Mouse (Mus musculus): ENCODE results near the gene Pold4. TPM values are rescaled to one million over a fixed set of nuclear protein-coding genes. Genes with fewer than 3 reads are reported as not detected.

The Pold4 gene
- polyA plus RNA-seq, 1 experiment from 2014 or later = 18.7 TPM

DNA sequence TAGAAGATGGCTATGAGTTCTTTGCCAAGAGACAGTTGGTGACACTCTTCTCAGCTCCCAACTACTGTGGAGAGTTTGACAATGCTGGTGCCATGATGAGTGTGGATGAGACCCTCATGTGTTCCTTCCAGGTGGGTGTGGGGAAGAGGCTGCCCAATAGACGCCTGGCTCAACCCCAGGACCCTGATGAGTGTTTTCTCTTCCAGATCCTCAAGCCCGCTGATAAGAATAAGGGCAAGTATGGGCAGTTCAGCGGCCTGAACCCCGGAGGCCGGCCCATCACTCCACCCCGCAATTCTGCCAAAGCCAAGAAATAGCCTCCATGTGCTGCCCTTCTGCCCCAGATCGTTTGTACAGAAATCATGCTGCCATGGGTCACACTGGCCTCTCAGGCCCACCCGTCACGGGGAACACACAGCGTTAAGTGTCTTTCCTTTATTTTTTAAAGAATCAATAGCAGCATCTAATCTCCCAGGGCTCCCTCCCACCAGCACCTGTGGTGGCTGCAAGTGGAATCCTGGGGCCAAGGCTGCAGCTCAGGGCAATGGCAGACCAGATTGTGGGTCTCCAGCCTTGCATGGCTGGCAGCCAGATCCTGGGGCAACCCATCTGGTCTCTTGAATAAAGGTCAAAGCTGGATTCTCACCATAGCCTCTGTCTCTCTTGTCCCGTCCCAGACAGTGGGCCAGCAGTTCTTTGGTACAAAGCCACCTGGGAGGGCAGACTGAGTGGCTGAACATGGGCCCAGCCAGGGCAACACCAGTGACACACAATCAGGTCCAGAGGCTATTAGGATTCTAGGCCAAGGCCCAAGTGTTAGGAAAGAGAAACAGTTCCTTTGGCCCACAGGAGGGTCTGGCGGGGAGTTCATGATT lies 36.7 kb upstream of the Pold4 start:
- Histone ChIP-seq H3K27ac (no peak overlapping the region), H3K36me3 (peaks cover 68% of the 10 kb centered on the region), H3K4me3 (peak overlapping the region; percentile 12; the same call in 1 of the 2 replicates), H3K4me1 (peaks cover 60% of the 10 kb centered on the region), H3K27me3 (ENCODE audit: insufficient read depth, poor library complexity, severe bottlenecking) (no peaks in the 10 kb centered on the region), H3K9me3 (no peaks in the 10 kb centered on the region)
- whole genome bisulfite sequencing = 77% methylated on average over 12 of the region's 12 CpGs
- DNase-seq (ENCODE audit: low spot score) = no peak

DNA sequence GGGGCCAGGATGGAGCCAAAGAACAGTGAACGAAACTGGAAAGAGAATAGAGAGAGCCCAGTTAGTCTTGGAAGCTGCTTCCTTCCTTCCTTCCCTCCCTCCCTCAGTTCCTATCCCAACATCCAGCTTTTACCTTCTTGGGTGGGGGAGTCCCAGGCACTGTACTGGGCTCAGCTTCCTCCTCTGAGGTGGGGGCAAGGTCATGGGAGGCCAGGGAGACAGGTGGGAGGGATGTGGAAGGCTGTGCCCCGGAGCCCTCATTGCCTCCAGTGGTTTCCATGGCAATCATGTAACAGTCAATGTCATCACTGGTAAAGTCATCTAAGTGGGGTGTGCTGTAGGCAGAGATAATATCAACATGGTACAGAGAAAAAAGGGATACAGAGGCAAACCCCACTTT lies 35.7 kb upstream of the Pold4 start:
- Histone ChIP-seq H3K36me3 (peaks cover 73% of the 10 kb centered on the region), H3K27me3 (ENCODE audit: insufficient read depth, poor library complexity, severe bottlenecking) (no peaks in the 10 kb centered on the region), H3K4me1 (peaks cover 64% of the 10 kb centered on the region), H3K4me3 (no peak overlapping the region), H3K27ac (no peak overlapping the region), H3K9me3 (no peaks in the 10 kb centered on the region)
- WGBS = 72% methylated on average over 2 of the region's 2 CpGs
- DNase-seq (ENCODE audit: low spot score) = no peak

GRCm38 (mm10) chr19:4196548-4196947 lies 35.2 kb upstream of the Pold4 start:
- Histone ChIP-seq H3K27ac (0 out of 2 replicates have a peak overlapping the region, but pooled peaks have one; percentile 11), H3K36me3 (peaks cover 73% of the 10 kb centered on the region), H3K27me3 (ENCODE audit: insufficient read depth, poor library complexity, severe bottlenecking) (no peaks in the 10 kb centered on the region), H3K4me3 (no peak overlapping the region), H3K9me3 (no peaks in the 10 kb centered on the region), H3K4me1 (peaks cover 59% of the 10 kb centered on the region)
- 64% methylated on average over 5 of the region's 5 CpGs for WGBS
- no peak for DNase-seq (ENCODE audit: low spot score)

DNA sequence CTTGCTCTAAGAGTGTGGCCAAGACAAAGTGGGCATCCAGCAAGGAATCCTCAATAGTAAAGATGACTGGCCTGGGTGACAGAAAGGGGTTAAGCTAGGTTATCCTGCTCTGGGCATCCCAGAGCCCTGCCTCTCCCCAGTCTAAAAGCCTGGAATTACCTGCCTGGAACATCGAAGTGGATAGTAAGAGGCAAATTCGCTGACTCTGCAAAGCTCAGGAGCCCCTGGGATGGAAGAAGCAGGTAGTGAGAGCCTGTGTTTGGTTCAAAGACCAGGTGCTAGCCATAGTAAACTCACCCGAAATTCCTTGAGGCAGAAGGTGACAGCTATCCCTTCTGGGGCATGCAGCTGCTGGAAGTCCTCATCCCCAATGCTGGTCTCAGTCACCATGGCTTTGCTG lies 34.5 kb upstream of the Pold4 start:
- no peak overlapping the region for H3K27ac ChIP-seq
- DNase-seq (ENCODE audit: low spot score) = no peak
- 63% methylated on average over 3 of the region's 3 CpGs for WGBS
- H3K4me3 ChIP-seq = no peak overlapping the region
- no peaks in the 10 kb centered on the region for H3K9me3 ChIP-seq
- H3K27me3 ChIP-seq (ENCODE audit: insufficient read depth, poor library complexity, severe bottlenecking) = no peaks in the 10 kb centered on the region
- H3K4me1 ChIP-seq = peaks cover 61% of the 10 kb centered on the region
- H3K36me3 ChIP-seq = peaks cover 73% of the 10 kb centered on the region

GRCm38 (mm10) chr19:4201291-4201909 lies 30.3 kb upstream of the Pold4 start, which contains the start of gene Rad9a:
Gene Rad9a, minus strand, starts transcription at chr19:4201662.
- Histone ChIP-seq H3K9me3 (no peaks in the 10 kb centered on the region), H3K27me3 (ENCODE audit: insufficient read depth, poor library complexity, severe bottlenecking) (peaks cover 21% of the 10 kb centered on the region), H3K4me3 (peak within 1 kb of the TSS; percentile 73), H3K36me3 (peaks cover 40% of the 10 kb centered on the region), H3K27ac (peak within 1 kb of the TSS; percentile 92), H3K4me1 (peaks cover 39% of the 10 kb centered on the region)
- DNase-seq (ENCODE audit: low spot score) = peak; percentile 99
- WGBS = under 1% methylated on average over 34 of the region's 34 CpGs

GRCm38 (mm10) chr19:4202149-4202548 lies 29.6 kb upstream of the Pold4 start:
- peaks cover 33% of the 10 kb centered on the region for H3K4me1 ChIP-seq
- WGBS = 34% methylated on average over 7 of the region's 7 CpGs
- peak overlapping the region; percentile 73 for H3K4me3 ChIP-seq
- H3K27me3 ChIP-seq (ENCODE audit: insufficient read depth, poor library complexity, severe bottlenecking) = peaks cover 25% of the 10 kb centered on the region
- H3K9me3 ChIP-seq = no peaks in the 10 kb centered on the region
- peaks cover 32% of the 10 kb centered on the region for H3K36me3 ChIP-seq
- no peak for DNase-seq (ENCODE audit: low spot score)
- peak overlapping the region; percentile 92 for H3K27ac ChIP-seq

DNA sequence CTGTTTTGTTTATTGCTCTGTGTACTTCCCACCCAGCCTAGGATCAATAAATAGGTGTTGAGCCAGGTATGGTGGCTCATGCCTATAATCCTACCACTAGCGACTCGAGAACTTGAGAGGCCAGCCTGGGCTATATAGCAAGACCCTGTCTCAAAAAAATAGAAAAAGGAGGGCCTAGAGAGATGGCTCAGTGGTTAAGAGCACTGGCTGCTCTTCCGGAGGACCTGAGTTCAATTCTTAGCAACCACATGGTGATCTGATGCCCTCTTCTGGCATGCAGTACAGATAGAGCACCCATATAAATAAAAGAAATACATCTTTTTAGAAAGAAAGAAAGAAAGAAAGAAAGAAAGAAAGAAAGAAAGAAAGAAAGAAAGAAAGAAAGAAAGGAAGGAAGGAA lies 28.6 kb upstream of the Pold4 start:
- Histone ChIP-seq H3K36me3 (peaks cover 23% of the 10 kb centered on the region), H3K4me3 (no peak overlapping the region), H3K4me1 (peaks cover 33% of the 10 kb centered on the region), H3K27ac (no peak overlapping the region), H3K9me3 (no peaks in the 10 kb centered on the region), H3K27me3 (ENCODE audit: insufficient read depth, poor library complexity, severe bottlenecking) (peaks cover 25% of the 10 kb centered on the region)
- 55% methylated on average over 3 of the region's 3 CpGs for WGBS
- DNase-seq (ENCODE audit: low spot score) = no peak

GRCm38 (mm10) chr19:4203604-4204326 lies 27.9 kb upstream of the Pold4 start:
- WGBS = 54% methylated on average over 13 of the region's 13 CpGs
- no peak overlapping the region for H3K27ac ChIP-seq
- H3K4me3 ChIP-seq = no peak overlapping the region
- H3K9me3 ChIP-seq = no peaks in the 10 kb centered on the region
- DNase-seq (ENCODE audit: low spot score) = no peak
- peaks cover 17% of the 10 kb centered on the region for H3K36me3 ChIP-seq
- H3K27me3 ChIP-seq (ENCODE audit: insufficient read depth, poor library complexity, severe bottlenecking) = peaks cover 28% of the 10 kb centered on the region
- H3K4me1 ChIP-seq = peaks cover 34% of the 10 kb centered on the region

DNA sequence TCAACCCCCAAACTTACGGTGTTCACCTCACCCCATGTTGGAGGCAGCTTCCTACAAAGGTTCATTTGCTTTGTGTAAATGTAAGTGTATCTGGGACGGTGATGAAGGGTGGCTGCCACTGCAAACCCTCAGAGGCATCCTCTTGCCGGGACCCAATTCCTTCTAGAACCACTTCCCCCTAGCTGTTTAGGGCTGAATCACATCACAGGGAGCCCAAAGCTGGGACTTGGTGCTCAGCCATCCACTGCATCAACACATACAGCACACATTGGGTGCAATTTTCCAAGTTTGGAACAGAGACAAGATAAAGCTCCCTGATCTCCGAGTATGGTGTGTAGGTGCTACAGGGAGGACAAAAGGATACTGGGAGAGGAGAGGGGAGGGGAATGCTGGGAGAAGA lies 26.8 kb upstream of the Pold4 start:
- H3K4me3 ChIP-seq = no peak overlapping the region
- peaks cover 6% of the 10 kb centered on the region; the same call in 1 of the 2 replicates for H3K36me3 ChIP-seq
- no peak for DNase-seq (ENCODE audit: low spot score)
- no peak overlapping the region for H3K27ac ChIP-seq
- 58% methylated on average over 4 of the region's 4 CpGs for WGBS
- peaks cover 36% of the 10 kb centered on the region for H3K27me3 ChIP-seq (ENCODE audit: insufficient read depth, poor library complexity, severe bottlenecking)
- no peaks in the 10 kb centered on the region for H3K9me3 ChIP-seq
- peaks cover 28% of the 10 kb centered on the region for H3K4me1 ChIP-seq

DNA sequence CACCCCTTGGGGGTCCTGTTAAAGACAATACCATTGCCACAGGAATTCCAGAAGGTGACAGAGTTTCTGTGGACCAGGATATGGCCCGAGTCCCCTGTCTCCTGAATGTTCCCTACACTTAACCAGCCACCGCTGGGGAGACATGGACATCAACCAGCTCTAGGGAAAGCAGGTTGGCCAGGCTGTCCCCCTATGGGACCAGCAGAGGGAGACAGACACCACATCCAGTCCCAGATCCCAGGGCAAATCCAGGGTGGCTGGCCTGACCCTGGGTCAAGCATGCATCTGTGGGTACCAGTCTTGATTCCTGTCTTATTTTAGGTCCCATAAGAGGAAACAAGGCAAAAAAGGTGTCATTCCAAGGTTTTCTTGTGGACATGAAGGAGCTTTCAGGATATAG lies 24.7 kb upstream of the Pold4 start:
- Histone ChIP-seq H3K27ac (no peak overlapping the region), H3K9me3 (no peaks in the 10 kb centered on the region), H3K4me3 (no peak overlapping the region), H3K4me1 (peaks cover 18% of the 10 kb centered on the region), H3K27me3 (ENCODE audit: insufficient read depth, poor library complexity, severe bottlenecking) (peaks cover 57% of the 10 kb centered on the region), H3K36me3 (no peaks in the 10 kb centered on the region)
- peak; percentile 90 for DNase-seq (ENCODE audit: low spot score)
- WGBS = 0% methylated on average over 2 of the region's 2 CpGs

DNA sequence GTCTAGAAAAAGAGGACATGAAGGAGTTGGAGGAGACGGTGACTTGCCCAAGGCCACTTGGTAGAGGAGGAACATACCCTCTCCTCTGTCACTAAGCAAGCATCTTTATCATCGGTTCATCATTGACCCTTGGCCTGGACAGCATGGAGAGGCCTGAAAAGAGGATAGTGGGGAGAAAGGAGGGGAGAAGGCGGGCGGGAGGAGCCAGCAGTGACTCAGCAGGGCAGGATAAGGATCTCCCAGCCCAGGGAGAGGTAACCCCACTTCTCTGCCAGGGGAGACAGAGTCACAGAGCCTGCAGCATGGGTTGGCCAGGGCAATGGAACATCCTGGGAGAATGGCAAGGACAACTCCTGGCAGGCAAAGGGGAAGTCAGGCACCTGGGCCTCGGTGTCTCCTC lies 23.1 kb upstream of the Pold4 start:
- H3K27ac ChIP-seq = no peak overlapping the region
- peaks cover 23% of the 10 kb centered on the region for H3K4me1 ChIP-seq
- H3K9me3 ChIP-seq = no peaks in the 10 kb centered on the region
- 68% methylated on average over 5 of the region's 5 CpGs for WGBS
- H3K4me3 ChIP-seq = no peak overlapping the region
- peaks cover 73% of the 10 kb centered on the region for H3K27me3 ChIP-seq (ENCODE audit: insufficient read depth, poor library complexity, severe bottlenecking)
- H3K36me3 ChIP-seq = no peaks in the 10 kb centered on the region
- no peak for DNase-seq (ENCODE audit: low spot score)

DNA sequence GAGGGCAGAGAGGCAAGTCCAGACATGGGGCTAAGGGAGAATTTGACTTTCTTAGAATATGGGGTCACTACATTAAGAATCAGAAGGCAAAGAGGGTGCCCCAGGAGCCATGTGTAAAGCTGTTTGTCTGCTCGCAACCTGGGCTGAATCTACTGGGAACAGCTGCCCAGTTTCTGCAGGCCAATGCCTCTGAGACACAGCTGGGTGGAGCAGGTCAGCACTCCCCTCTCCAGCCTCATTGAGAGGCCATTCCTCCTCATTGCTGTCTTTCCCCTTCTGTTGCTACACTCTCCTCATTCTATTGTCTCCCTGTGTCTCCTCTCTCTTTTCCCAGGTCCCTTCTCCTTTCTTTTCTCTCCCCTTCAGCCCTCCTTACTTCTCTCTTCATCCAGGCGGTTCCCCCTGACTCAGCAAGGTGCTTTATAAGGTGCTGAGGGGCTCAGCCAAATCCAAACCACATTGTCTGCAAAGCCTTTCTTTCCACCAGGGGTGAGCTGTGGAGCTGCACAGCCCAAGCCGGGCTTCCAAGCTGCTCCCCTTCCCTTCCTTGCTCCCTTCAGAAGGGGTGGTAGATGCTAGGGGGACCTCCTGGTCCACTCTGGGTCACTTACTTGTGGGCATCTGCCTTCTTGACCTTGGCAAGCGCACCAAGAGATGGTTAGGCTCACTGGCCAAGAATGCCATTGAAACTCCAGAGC lies 19.7 kb upstream of the Pold4 start:
- H3K4me3 ChIP-seq = no peak overlapping the region
- no peaks in the 10 kb centered on the region for H3K36me3 ChIP-seq
- 0 out of 2 replicates have a peak overlapping the region, but pooled peaks have one; percentile 47 for H3K27ac ChIP-seq
- H3K4me1 ChIP-seq = peaks cover 57% of the 10 kb centered on the region
- DNase-seq (ENCODE audit: low spot score) = no peak
- no peaks in the 10 kb centered on the region for H3K9me3 ChIP-seq
- WGBS = 16% methylated on average over 4 of the region's 4 CpGs
- peaks cover 82% of the 10 kb centered on the region for H3K27me3 ChIP-seq (ENCODE audit: insufficient read depth, poor library complexity, severe bottlenecking)

Data from heart, embryonic 10.5 days (tissue).